Mouse (Mus musculus): ENCODE results near the gene Tmem214.
A peak's percentile ranks its signal among the peaks of the same experiment; 100 is the strongest.
"Not testable (repeated sequence)": the region's sequence is repeated elsewhere in the genome, so short reads cannot be mapped to it uniquely, and the experiment has no call there.

Tmem214 gene

GRCm38 (mm10) chr5:30879347-30879943 lies 11.6 kb downstream of the Tmem214 start:
- no peak for DNase-seq

GRCm38 (mm10) chr5:30881839-30882238 lies 14.0 kb downstream of the Tmem214 start:
- not testable (repeated sequence) for DNase-seq

- no peak for DNase-seq
Observed at GRCm38 (mm10) chr5:30886209-30886608, 18.4 kb downstream of the Tmem214 start.

- no peak for DNase-seq
Observed at GRCm38 (mm10) chr5:30886731-30887130, 18.9 kb downstream of the Tmem214 start.

GRCm38 (mm10) chr5:30887331-30887761 lies 19.5 kb downstream of the Tmem214 start:
- DNase-seq: peak; percentile 80 to 81

GRCm38 (mm10) chr5:30887858-30888336 lies 20.1 kb downstream of the Tmem214 start:
- DNase-seq: peak; percentile 91

- peak; percentile 93 to 94 for DNase-seq
Observed at GRCm38 (mm10) chr5:30888337-30889087, 20.7 kb downstream of the Tmem214 start, which contains the start of gene Agbl5. Gene Agbl5 (plus strand): TSS chr5:30888694.

GRCm38 (mm10) chr5:30889088-30889754 lies 21.4 kb downstream of the Tmem214 start:
- DNase-seq: no peak

- DNase-seq: no peak
Observed at GRCm38 (mm10) chr5:30890375-30890774, 22.6 kb downstream of the Tmem214 start.

GRCm38 (mm10) chr5:30901860-30902259 lies 34.0 kb downstream of the Tmem214 start:
- no peak for DNase-seq

- DNase-seq: peak; percentile 97 to 98
Observed at GRCm38 (mm10) chr5:30907413-30908059, 39.7 kb downstream of the Tmem214 start, which contains the start of gene Ost4. Gene Ost4 (minus strand): TSS chr5:30907788.

GRCm38 (mm10) chr5:30908426-30909299 lies 40.9 kb downstream of the Tmem214 start:
- DNase-seq: no peak

GRCm38 (mm10) chr5:30909300-30909659 lies 41.5 kb downstream of the Tmem214 start:
- DNase-seq: no peak

- DNase-seq: no peak
Observed at GRCm38 (mm10) chr5:30909863-30910262, 42.1 kb downstream of the Tmem214 start.

GRCm38 (mm10) chr5:30910481-30910880 lies 42.7 kb downstream of the Tmem214 start:
- DNase-seq: no peak

GRCm38 (mm10) chr5:30912156-30912555 lies 44.3 kb downstream of the Tmem214 start:
- no peak for DNase-seq

GRCm38 (mm10) chr5:30913060-30913841 lies 45.4 kb downstream of the Tmem214 start, which contains the start of gene Emilin1:
Gene Emilin1 (plus strand): TSS chr5:30913402.
- no peak for DNase-seq

GRCm38 (mm10) chr5:30914101-30914635 lies 46.4 kb downstream of the Tmem214 start:
- no peak for DNase-seq

- no peak for DNase-seq
Observed at GRCm38 (mm10) chr5:30914849-30915248, 47.0 kb downstream of the Tmem214 start.

GRCm38 (mm10) chr5:30915456-30915855 lies 47.6 kb downstream of the Tmem214 start:
- peak in 1 of 2 experiments; percentile 21 for DNase-seq

- peak; percentile 54 to 58 for DNase-seq
Observed at GRCm38 (mm10) chr5:30915974-30916433, 48.2 kb downstream of the Tmem214 start.

Data from B cell, adult 2 months (primary cell).